7 mouse cellular contexts compared by ENCODE assay signal in the genomic region with DNA sequence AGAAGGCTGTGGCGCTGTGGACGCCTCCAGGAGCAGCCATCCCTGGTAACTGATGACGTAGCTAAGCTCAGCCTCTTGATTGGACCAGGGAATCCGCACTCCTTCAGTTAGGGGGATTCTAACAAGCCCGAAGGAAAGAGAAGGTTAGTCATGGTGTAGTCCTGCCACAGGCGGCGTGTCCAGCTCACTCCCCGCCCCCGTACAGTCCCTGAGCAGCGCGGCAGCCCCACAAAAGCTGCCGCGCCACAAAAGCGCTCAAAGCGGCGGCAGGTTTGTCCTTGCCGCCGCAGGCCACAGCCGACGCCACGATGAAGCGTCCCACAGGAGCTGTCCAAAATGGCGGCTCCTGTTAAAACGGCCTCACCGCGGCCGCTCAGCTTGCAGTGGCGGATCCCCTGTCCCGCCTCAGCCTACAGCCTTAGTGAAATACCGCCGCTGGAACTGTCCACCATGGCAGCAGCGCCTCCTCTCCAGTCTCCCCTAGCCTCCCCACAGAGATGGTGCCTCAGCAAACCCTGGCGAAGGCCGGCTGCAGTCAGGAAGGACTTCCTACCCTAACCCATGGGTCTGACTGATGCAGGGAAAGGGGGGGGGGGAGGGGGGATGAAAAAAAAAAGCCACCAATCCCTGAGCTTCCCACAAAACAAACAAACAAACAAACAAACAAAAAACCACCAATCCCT. TPM values are rescaled to one million over a fixed set of nuclear protein-coding genes. Genes with fewer than 3 reads are reported as not detected.
A peak's percentile ranks its signal among the peaks of the same experiment; 100 is the strongest.
DNase-seq lines count a peak whose midpoint lies in the region; ATAC-seq lines count a peak whose summit lies in the region.

A gene (plus strand): TSS at position 110 of the 683 bp plus-strand sequence.

- peak within 1 kb of the TSS; percentile 84 for H3K27ac ChIP-seq in embryonic facial prominence, embryonic 15.5 days (replicated peaks)
- no peak within 1 kb of the TSS for H3K27ac ChIP-seq in heart, embryonic 12.5 days (ENCODE audit: poor library complexity, severe bottlenecking)
- peak within 1 kb of the TSS; percentile 35 for H3K27ac ChIP-seq in kidney, embryonic 16.5 days (ENCODE audit: low read length)

- H3K4me1 ChIP-seq in embryonic facial prominence, embryonic 15.5 days = 0 out of 2 replicates have a peak, but pooled peaks cover 3% of the 10 kb centered on the region
- no peaks in the 10 kb centered on the region for H3K4me1 ChIP-seq in heart, embryonic 12.5 days (replicated peaks)
- H3K4me1 ChIP-seq in kidney, embryonic 16.5 days (ENCODE audit: insufficient read depth, low read length) = no peaks in the 10 kb centered on the region

- H3K27me3 ChIP-seq in embryonic facial prominence, embryonic 15.5 days = peaks cover 13% of the 10 kb centered on the region; the same call in 1 of the 2 replicates
- peaks cover 16% of the 10 kb centered on the region for H3K27me3 ChIP-seq in heart, embryonic 12.5 days (replicated peaks)
- no peaks in the 10 kb centered on the region for H3K27me3 ChIP-seq in kidney, embryonic 16.5 days (ENCODE audit: insufficient read depth, low read length)

- H3K36me3 ChIP-seq in embryonic facial prominence, embryonic 15.5 days = no peaks in the 10 kb centered on the region
- no peaks in the 10 kb centered on the region for H3K36me3 ChIP-seq in heart, embryonic 12.5 days
- no peaks in the 10 kb centered on the region for H3K36me3 ChIP-seq in kidney, embryonic 16.5 days (ENCODE audit: insufficient read depth, low read length)

- peak within 1 kb of the TSS; percentile 77 for H3K4me2 ChIP-seq in embryonic facial prominence, embryonic 15.5 days (replicated peaks)
- H3K4me2 ChIP-seq in heart, embryonic 12.5 days = peak within 1 kb of the TSS; percentile 86
- peak within 1 kb of the TSS; percentile 85 for H3K4me2 ChIP-seq in kidney, embryonic 16.5 days (replicated peaks; ENCODE audit: low read depth, low read length)

- 6% methylated on average over 34 of the region's 34 CpGs for WGBS in embryonic facial prominence, embryonic 15.5 days
- WGBS in heart, embryonic 12.5 days = 7% methylated on average over 34 of the region's 34 CpGs
- 8% methylated on average over 34 of the region's 34 CpGs for WGBS in kidney, embryonic 16.5 days

- H3K4me3 ChIP-seq in embryonic facial prominence, embryonic 15.5 days (replicated peaks) = peak within 1 kb of the TSS; percentile 54
- peak within 1 kb of the TSS; percentile 62 for H3K4me3 ChIP-seq in heart, embryonic 12.5 days
- peak within 1 kb of the TSS; percentile 56 for H3K4me3 ChIP-seq in kidney, embryonic 16.5 days (ENCODE audit: low read length)

- peak within 1 kb of the TSS; percentile 33; the same call in 1 of the 2 replicates for H3K9ac ChIP-seq in embryonic facial prominence, embryonic 15.5 days
- peak within 1 kb of the TSS; percentile 63 for H3K9ac ChIP-seq in heart, embryonic 12.5 days
- H3K9ac ChIP-seq in kidney, embryonic 16.5 days (replicated peaks; ENCODE audit: low read length) = peak within 1 kb of the TSS; percentile 78

- peak; percentile 91 for ATAC-seq in embryonic facial prominence, embryonic 15.5 days (ENCODE audit: insufficient number of reproducible peaks, low FRiP score, low TSS enrichment, low read depth)
- peak; percentile 77; the same call in 1 of the 2 replicates for ATAC-seq in heart, embryonic 12.5 days (ENCODE audit: insufficient number of reproducible peaks, low FRiP score)
- ATAC-seq in kidney, embryonic 16.5 days (ENCODE audit: low FRiP score, low TSS enrichment) = peak; percentile 96

- DNase-seq in brain, adult 2 months (ENCODE audit: low read depth, low spot score) = peak; percentile 98
- DNase-seq in liver = peak; percentile 48
- DNase-seq in monocyte, adult 2 months (ENCODE audit: low read depth in 1 of 2, low spot score in 2 of 2) = peak; percentile 31 to 64
- DNase-seq in spleen, postnatal 36 days (ENCODE audit: low spot score in 2 of 2) = peak; percentile 87 to 89

- H3K9me3 ChIP-seq in embryonic facial prominence, embryonic 15.5 days (replicated peaks) = no peaks in the 10 kb centered on the region
- H3K9me3 ChIP-seq in heart, embryonic 12.5 days (replicated peaks) = no peaks in the 10 kb centered on the region
- 0 out of 2 replicates have a peak, but pooled peaks cover 2% of the 10 kb centered on the region for H3K9me3 ChIP-seq in kidney, embryonic 16.5 days (ENCODE audit: low read length)

RNA-seq across cellular contexts. Expression of the gene that starts here (rescaled TPM):
- 0.45 and 0.51 TPM in 2 replicates for polyA plus RNA-seq in embryonic facial prominence, embryonic 15.5 days (2015; fragmentation: Nextera tagmentation; extraction: Ambion mirVana)
- polyA plus RNA-seq in heart, embryonic 12.5 days (2016; fragmentation: Nextera tagmentation; extraction: Ambion mirVana) = not detected in 2 replicates
- polyA plus RNA-seq in kidney, embryonic 16.5 days (2015; fragmentation: Nextera tagmentation; extraction: Ambion mirVana) = 0.23 and 0.74 TPM in 2 replicates

Comparison
In these comparisons a context has a peak if more than half of its experiments do, and no peak if none do; other contexts are left out.
1. Peak in ATAC-seq, H3K4me3 ChIP-seq, H3K27ac ChIP-seq, H3K9ac ChIP-seq and H3K4me2 ChIP-seq in embryonic facial prominence, embryonic 15.5 days; RNA of the gene not detected or under 1 TPM.
2. Peak in ATAC-seq, H3K4me3 ChIP-seq, H3K9ac ChIP-seq and H3K4me2 ChIP-seq in heart, embryonic 12.5 days; RNA of the gene not detected or under 1 TPM.
3. Peak in ATAC-seq, H3K4me3 ChIP-seq, H3K27ac ChIP-seq, H3K9ac ChIP-seq and H3K4me2 ChIP-seq in kidney, embryonic 16.5 days; RNA of the gene not detected or under 1 TPM.
4. DNase-seq: peak in every context shown above with its lines; median percentile 98 in brain, adult 2 months; 88 in spleen, postnatal 36 days; 48 in liver; 48 in monocyte, adult 2 months.